Mouse (Mus musculus) kidney, adult 2 months (tissue): ENCODE measurements around the gene Ppp3ca. TPM values are rescaled to one million over a fixed set of nuclear protein-coding genes. Genes with fewer than 3 reads are reported as not detected.

Source experiments
- DNase-seq: peaks from one replicate; pipeline ENCODE4 v3.0.0; 2021
- H3K27ac ChIP-seq: fragments of 200-500 bp; 2 replicates; pipeline ENCODE4 v1.5.1; 2012; ENCODE audit warnings: low read depth, low read length, control low read depth, inconsistent platforms; ENCODE audit not compliant: insufficient read depth
- H3K27me3 ChIP-seq: fragments of 200-500 bp; replicated peaks from 2 replicates; pipeline ENCODE4 v1.6.1; 2012; ENCODE audit warnings: mild to moderate bottlenecking, moderate library complexity, low read length, inconsistent platforms; ENCODE audit not compliant: control insufficient read depth, insufficient read depth
- H3K36me3 ChIP-seq: fragments of 200-500 bp; 2 replicates; pipeline ENCODE4 v1.6.1; 2012; ENCODE audit warnings: mild to moderate bottlenecking, moderate library complexity, low read length, inconsistent platforms; ENCODE audit not compliant: control insufficient read depth, insufficient read depth
- H3K4me1 ChIP-seq: fragments of 200-500 bp; 2 replicates; pipeline ENCODE4 v1.6.1; 2011; ENCODE audit warnings: low read length; ENCODE audit not compliant: control insufficient read depth, insufficient read depth
- H3K4me3 ChIP-seq: fragments of 200-500 bp; 2 replicates; pipeline ENCODE4 v1.5.1; 2011; ENCODE audit warnings: mild to moderate bottlenecking, low read depth, low read length, control low read depth; ENCODE audit not compliant: insufficient read depth
- CTCF ChIP-seq: fragments of 200-500 bp; conservative IDR thresholded peaks from 2 replicates; pipeline ENCODE4 v1.5.1; 2011; ENCODE audit warnings: low read depth, mild to moderate bottlenecking, control low read depth, low read length, moderate library complexity, mixed read lengths; ENCODE audit not compliant: insufficient read depth, insufficient read length
- POLR2A ChIP-seq: fragments of 200-500 bp; IDR thresholded peaks from one replicate; pipeline ENCODE4 v1.6.1; 2011; ENCODE audit warnings: low read depth, low read length, control low read depth
- WGBS: fragments of 180-500 bp; shearing (Covaris S2); methylation state at CpG from one replicate; pipeline ENCODE4 v1.1.7; 2018; 5-methylcytosine and 5-hydroxymethylcytosine counted together
- polyA plus RNA-seq: library from polyadenylated mRNA; depleted of rRNA; stranded (reverse); fragments of >200 nt; gene quantifications from 2 replicates; pipeline ENCODE4 v1.2.3, GENCODE M21; 2012

Gene Ppp3ca
- polyA plus RNA-seq, 1 experiment: 14.0 TPM

GRCm38 (mm10) chr3:136946662-136947061, 276.7 kb downstream of the Ppp3ca start:
- H3K27ac ChIP-seq: no peak overlapping the region
- no peaks in the 10 kb centered on the region for H3K27me3 ChIP-seq
- H3K4me3 ChIP-seq: no peak overlapping the region
- H3K4me1 ChIP-seq: no peaks in the 10 kb centered on the region
- no peaks in the 10 kb centered on the region for H3K36me3 ChIP-seq
- 96% methylated on average over 2 of the region's 2 CpGs for WGBS
- no peak for TF ChIP-seq POLR2A
- TF ChIP-seq CTCF: no peak
- DNase-seq: no peak

GRCm38 (mm10) chr3:136948142-136948541, 278.2 kb downstream of the Ppp3ca start:
- DNase-seq: peak; percentile 38
- 75% methylated on average over 4 of the region's 4 CpGs for WGBS
- Histone ChIP-seq H3K36me3 (no peaks in the 10 kb centered on the region), H3K27me3 (no peaks in the 10 kb centered on the region), H3K4me3 (no peak overlapping the region), H3K27ac (no peak overlapping the region), H3K4me1 (no peaks in the 10 kb centered on the region)
- TF ChIP-seq POLR2A (no peak), CTCF (no peak)

GRCm38 (mm10) chr3:136951792-136952191, 281.9 kb downstream of the Ppp3ca start:
- Histone ChIP-seq H3K27me3 (no peaks in the 10 kb centered on the region; the same call in 1 of the 2 replicates), H3K36me3 (no peaks in the 10 kb centered on the region), H3K4me3 (no peak overlapping the region), H3K4me1 (no peaks in the 10 kb centered on the region), H3K27ac (no peak overlapping the region)
- DNase-seq: no peak
- WGBS: 91% methylated on average over 1 of the region's 1 CpGs
- TF ChIP-seq CTCF (no peak), POLR2A (no peak)

DNA sequence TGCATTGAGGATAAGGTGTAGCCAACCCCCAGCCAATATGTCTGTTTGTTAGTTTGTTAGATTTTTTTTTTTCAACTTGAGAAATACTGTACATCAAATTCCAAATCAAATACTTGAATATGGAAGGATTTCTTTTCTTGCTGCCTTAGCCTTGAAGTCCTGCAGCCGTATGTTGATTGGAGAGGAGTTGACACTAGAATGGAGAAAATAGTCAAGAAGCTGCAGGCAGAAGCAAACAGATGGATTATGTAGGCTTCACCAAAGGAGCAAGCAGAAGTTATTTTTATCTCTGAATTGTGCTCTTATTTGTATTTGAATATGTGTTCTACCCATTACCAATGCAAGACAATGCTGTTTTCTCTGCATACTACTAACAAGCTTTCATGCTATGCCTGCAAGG, 282.9 kb downstream of the Ppp3ca start:
- Histone ChIP-seq H3K27me3 (no peaks in the 10 kb centered on the region; the same call in 1 of the 2 replicates), H3K4me3 (no peak overlapping the region), H3K36me3 (no peaks in the 10 kb centered on the region), H3K4me1 (no peaks in the 10 kb centered on the region), H3K27ac (no peak overlapping the region)
- no peak for DNase-seq
- WGBS: 93% methylated on average over 1 of the region's 1 CpGs
- no peak for TF ChIP-seq CTCF
- no peak for TF ChIP-seq POLR2A

GRCm38 (mm10) chr3:136955043-136955442, 285.1 kb downstream of the Ppp3ca start:
- DNase-seq: no peak
- H3K27me3 ChIP-seq: no peaks in the 10 kb centered on the region; the same call in 1 of the 2 replicates
- 97% methylated on average over 2 of the region's 2 CpGs for WGBS
- H3K27ac ChIP-seq: no peak overlapping the region
- no peaks in the 10 kb centered on the region for H3K36me3 ChIP-seq
- TF ChIP-seq POLR2A (no peak), CTCF (no peak)
- H3K4me1 ChIP-seq: no peaks in the 10 kb centered on the region
- H3K4me3 ChIP-seq: no peak overlapping the region

- Histone ChIP-seq H3K27ac (no peak overlapping the region), H3K4me1 (no peaks in the 10 kb centered on the region), H3K4me3 (no peak overlapping the region), H3K36me3 (no peaks in the 10 kb centered on the region), H3K27me3 (no peaks in the 10 kb centered on the region; the same call in 1 of the 2 replicates)
- 98% methylated on average over 3 of the region's 3 CpGs for WGBS
- TF ChIP-seq CTCF: no peak
- TF ChIP-seq POLR2A: no peak
- DNase-seq: no peak
These were observed 290.4 kb downstream of the Ppp3ca start for GRCm38 (mm10) chr3:136960314-136960713.

GRCm38 (mm10) chr3:136966786-136967185, 296.9 kb downstream of the Ppp3ca start:
- WGBS: 88% methylated on average over 5 of the region's 5 CpGs
- no peak for DNase-seq
- TF ChIP-seq POLR2A: no peak
- TF ChIP-seq CTCF: no peak

DNA sequence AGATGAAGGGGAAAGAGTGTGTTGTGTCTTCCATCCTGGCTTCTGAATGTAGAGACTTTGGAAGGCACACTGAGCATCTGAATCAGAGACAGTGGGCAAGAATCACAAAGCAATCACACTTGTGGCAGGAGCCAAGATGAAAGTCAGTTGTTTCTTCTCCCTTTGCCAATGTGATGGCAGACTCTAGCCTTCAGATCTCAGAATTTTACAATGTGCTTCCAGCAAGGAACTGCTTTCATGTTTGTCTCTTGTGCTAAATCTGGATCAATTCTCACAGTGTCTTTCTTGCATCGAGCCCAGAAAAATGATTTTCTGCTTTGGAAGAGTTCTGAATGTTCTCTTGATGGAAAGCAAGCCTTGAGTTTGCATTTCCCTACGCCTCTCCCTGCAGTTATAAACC, 297.6 kb downstream of the Ppp3ca start:
- Histone ChIP-seq H3K27ac (no peak overlapping the region), H3K27me3 (no peaks in the 10 kb centered on the region), H3K4me1 (no peaks in the 10 kb centered on the region), H3K36me3 (no peaks in the 10 kb centered on the region), H3K4me3 (no peak overlapping the region)
- TF ChIP-seq CTCF (no peak), POLR2A (no peak)
- DNase-seq: no peak
- 92% methylated on average over 2 of the region's 2 CpGs for WGBS

More at GRCm38 (mm10) chr3:136966786-136967185, 296.9 kb downstream of the Ppp3ca start:
- Histone ChIP-seq H3K36me3 (no peaks in the 10 kb centered on the region), H3K27ac (no peak overlapping the region), H3K4me1 (no peaks in the 10 kb centered on the region), H3K27me3 (no peaks in the 10 kb centered on the region), H3K4me3 (no peak overlapping the region)
